Mouse (Mus musculus): ENCODE results near the gene Gbp8.
A peak's percentile ranks its signal among the peaks of the same experiment; 100 is the strongest.
"Not testable (repeated sequence)": the region's sequence is repeated elsewhere in the genome, so short reads cannot be mapped to it uniquely, and the experiment has no call there.

Gbp8 gene

DNA sequence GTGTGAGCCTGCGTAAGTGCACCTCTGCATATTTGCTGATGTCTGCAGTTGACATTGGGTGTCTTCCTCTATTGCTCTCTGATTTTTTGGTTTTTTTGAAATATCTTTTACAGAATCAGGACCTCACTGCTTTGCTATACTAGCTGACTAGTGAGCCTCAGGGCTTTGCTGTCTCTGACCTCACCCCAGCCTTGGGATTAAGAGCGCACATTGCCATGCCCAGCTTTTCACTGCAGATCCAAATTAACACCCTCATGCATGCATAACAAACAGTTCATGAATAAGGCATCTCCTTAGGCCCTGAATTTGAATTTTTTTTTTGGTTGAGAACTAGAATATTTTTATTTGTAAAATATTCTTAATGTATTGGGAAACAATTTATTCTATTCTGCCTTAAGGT lies 84.1 kb downstream of the Gbp8 start:
- DNase-seq (ENCODE audit: low spot score), result no peak

DNA sequence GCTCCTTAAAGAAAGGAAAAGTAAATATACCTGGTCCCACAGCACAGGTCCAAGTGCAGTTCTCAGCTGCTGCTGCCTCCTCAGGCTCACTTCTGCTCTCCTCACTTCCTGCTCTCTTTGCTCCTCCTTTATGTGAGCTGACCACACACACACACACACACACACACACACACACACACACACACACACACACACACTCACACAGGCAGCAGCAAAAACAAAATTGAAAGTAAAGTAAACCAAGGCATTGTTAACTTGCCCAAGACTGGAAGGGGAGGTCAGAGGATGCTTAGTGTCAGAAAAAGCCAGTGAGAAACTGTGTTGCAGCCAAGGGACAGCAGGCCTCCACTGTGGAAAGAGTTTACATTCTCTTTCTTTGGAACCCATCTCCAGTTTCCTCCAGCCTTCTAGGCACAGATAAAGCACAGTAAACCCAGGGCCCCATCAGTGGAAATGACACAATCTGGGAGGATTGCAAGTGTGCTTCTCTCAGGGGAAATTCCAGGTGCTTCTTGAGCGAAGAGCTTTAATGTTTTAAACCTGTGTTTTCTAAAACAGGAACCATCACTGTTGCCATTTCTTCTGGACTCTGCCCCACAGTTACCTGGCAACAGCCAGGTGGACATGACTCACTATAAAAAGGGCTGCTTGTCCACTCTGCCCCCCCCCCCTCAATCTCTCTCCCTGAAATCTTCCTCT lies 85.7 kb downstream of the Gbp8 start:
- DNase-seq (ENCODE audit: low spot score), result not testable (repeated sequence)

DNA sequence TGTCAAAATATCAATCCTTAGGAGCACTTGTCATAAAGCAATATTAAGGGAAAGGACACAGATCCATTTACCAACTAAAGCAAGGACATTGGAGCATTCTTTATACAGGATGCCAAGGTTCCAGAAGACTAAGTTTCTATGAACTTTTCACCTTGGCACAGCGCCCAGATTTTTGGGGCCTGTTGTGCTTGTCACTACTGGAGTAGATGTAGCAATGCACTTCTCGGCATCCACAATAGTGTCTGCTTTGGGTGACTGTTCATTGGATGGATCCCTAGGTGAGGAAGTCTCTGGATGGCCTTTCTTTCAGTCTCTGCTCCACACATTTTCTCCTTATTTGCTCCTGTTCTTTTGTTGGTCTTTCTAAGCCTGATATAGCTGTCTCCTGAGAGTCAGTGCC lies 107.0 kb downstream of the Gbp8 start:
- peak; percentile 9 for DNase-seq (ENCODE audit: low spot score)

DNA sequence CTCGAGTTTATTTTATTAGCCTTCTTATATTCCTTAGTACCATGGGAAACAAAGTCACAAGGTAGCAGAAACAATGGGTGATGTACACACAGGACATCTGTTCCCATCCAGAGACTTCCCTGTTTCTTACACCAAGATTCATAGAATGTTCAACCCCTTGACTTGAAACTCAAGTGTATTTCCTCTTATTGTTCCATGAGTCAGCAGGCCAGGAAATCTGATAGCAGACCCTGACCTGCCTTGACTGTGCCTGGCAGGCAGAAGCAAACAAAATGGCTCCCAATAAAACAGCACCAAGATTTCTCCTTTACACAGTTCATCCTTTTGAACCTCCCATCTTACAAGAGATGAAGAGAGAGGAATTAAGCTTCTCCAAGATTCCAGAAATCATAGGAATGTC lies 126.8 kb downstream of the Gbp8 start:
- no peak for DNase-seq (ENCODE audit: low spot score)

DNA sequence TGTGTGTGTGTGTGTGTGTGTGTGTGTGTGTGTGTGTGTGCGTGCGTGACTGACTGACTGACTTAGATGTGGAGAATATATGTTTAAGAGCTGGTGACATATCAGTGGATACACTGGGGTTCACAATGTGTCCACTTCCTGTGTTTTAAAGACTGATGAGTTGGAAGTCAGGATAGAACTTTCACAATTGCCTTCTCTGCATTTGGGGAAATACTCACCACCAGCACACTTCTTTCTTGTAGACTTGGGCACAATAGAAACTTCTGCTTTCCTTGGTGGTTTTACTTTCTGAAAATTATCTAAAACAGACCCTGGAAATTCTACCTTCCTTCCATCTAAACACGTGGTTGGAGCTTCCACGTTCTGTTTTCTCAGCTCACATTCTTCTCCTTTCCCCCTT lies 127.8 kb downstream of the Gbp8 start:
- no peak for DNase-seq (ENCODE audit: low spot score)

DNA sequence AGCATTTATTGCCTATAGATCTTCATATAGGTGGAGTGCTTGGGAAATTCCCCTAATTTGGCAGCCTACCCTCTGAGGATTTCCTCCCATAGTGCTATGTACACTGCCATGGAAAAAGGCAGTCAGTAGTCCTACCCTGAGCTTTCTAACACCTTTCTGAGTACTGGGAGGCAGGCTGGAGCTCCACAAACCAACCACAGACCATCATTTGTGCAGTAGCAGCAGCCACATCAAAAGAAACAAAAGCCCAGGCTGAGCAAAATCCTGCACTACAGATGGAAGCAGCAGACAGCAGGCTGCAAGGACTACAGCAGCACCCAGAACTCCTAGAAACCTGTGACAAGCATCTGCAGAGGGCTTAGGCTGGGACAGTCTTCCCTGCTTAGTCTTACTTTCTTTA lies 129.0 kb downstream of the Gbp8 start:
- DNase-seq (ENCODE audit: low spot score), result no peak

DNA sequence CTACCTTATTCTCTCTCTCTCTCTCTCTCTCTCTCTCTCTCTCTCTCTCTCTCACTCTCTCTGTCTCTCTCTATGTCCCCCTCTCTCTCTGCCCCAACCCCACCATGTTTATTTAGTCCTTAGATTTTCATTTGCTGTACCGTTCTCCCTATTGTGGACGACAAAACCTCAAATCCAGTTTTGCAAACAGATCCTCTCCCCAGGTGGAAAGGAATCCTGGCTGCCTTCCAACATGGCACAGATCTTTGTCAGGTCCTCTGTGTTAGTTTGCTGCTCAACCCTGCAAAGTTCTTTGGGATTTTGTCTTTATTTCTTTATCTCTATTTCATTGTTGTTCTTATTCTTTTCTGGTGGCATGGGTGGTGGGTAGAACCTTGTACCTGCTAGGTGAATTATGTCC lies 149.9 kb downstream of the Gbp8 start:
- no peak for DNase-seq (ENCODE audit: low spot score)

DNA sequence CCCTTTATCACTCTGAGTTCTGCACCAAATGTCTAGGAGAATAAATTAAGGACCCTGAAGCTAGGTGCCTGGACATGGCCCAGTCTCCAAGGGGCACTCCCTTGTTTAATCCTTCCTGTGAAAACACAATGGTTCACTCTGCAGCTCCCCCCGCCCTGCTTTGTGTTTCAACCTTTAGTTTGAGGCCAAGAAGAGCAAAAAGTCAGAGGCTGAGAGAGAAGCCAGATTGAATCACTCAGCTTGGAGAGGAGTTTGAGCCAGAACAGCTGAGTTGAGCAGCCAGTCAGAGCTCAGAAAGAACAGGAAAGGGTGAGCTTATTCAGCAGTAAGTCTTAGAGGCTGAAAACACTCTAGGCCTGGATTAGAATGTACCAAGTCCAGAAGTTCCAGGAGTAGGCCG lies 151.3 kb downstream of the Gbp8 start:
- peak; percentile 10 for DNase-seq (ENCODE audit: low spot score)

DNA sequence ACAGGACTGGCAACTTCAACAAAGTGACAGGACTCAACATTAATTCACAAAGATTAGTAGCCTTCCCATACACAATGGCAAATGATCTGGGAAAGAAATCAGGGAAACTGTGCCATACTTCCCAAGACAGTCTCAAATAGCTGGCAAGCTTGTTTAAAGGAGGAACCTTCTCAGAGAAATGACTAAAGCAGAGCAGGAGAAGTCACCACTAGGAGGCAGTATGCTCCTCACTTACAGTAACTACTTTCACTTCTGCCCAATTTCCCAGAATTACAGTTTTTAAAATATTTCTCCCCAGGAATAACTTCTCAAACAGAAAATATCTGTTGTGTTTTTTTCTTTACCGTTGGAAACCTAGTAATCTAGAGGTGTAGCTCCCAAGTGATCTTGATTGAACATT lies 152.6 kb downstream of the Gbp8 start:
- DNase-seq (ENCODE audit: low spot score), result peak; percentile 41

DNA sequence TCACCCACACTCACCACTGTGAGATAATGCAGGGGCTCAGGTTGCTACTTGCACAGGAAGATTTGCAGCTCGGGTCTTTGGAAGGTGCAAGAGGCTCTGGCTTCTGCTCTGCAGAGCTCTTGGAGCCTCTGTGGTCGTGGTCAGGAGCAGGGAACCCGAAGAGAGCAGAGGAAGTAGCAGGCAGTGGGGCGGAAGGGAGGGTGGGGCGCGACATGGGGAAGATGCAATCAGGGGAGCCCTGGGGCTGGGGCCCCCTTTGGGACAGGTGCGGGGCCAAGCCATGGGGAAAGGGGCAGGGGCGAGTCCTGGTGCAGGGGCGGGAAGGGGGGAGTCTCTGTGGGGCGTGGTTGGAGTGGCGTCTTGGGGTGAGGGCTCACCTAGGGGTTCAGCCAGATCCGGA lies 156.8 kb downstream of the Gbp8 start, which contains the start of gene Abcg3:
Abcg3 (minus strand) TSS at position 184 of the 400 bp plus-strand sequence.
- no peak for DNase-seq (ENCODE audit: low spot score)

DNA sequence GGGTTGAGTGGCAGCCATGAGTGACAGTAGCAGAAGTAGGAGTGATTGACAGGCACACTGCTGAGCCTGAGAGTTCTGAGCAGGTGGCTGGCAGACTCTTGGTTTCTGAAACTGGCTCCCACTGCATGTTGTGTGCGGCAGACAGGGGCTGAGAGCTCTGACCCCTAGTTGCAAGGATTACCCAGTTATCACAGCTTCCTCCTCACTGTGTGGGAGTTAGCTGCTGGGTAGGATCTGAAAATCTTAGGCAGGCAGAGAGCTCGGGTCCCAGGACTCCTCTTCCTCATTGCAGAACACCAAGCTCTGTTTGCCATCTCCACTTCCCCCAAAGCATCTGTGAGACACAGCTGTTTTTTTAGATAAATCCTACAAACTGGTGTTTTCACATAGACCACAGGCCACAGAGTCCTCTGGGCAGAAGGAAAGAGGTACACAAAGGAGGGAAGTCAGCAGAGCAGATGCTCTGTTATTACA lies 160.3 kb downstream of the Gbp8 start:
- no peak for DNase-seq (ENCODE audit: low spot score)
